Mouse (Mus musculus) CD4-positive, CD25-positive, alpha-beta regulatory T cell (primary cell): ENCODE results near the gene Zfp445. TPM values are rescaled to one million over a fixed set of nuclear protein-coding genes. Genes with fewer than 3 reads are reported as not detected.

ENCODE experiments used
- polyA plus RNA-seq: library from polyadenylated mRNA; unstranded; fragments of 100-300 nt; shearing (Covaris generic); gene quantifications from one replicate; pipeline ENCODE4 v1.2.1, GENCODE M21; 2017

Gene Zfp445
- 64.9 TPM for polyA plus RNA-seq

DNA sequence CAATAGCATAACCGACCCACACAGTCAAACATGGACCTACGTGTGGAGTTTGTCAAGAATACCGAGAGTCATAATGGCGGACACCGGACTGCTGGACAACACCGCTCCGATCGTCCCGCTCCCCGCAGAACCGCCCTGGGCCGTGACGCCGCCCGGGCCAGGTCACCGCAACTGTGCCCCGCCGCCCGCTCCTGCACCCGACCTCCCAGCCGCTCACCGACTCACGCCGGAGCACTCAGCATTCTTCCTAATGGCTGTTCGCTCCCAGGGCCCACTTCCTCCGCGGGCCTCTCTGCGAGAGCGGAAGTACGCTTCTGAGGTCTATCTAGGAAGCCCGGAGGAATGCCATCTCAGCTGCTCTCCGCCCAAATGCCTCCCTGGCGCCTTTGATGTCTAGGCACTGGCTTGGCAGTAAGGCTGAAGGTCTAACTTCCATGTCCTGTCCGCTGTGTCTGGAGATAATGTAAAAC lies at the start of gene Zfp445:
Zfp445 (minus strand) TSS at position 310 of the 470 bp plus-strand sequence.

DNA sequence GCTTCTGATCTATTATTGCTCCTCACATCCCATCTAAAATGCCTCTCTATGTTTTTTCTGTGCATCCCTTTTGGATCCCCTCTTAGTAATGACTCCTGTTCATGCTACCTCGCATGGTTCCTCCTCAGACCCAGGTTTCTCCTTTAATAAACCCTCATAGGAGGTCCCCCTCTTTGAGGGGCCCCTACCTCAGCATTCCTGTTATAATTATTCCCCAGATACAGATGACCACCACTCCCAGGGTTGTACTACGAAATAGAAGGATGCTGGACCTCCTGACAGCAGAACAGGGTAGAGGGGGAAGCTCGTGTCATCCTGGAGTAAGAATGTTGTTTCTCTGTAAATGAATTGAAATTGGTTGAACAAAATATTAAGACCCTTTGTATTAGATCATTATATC lies 19.6 kb upstream of the Zfp445 start, which contains the start of gene Zkscan7:
Zkscan7 (plus strand) TSS at position 301 of the 400 bp plus-strand sequence.

DNA sequence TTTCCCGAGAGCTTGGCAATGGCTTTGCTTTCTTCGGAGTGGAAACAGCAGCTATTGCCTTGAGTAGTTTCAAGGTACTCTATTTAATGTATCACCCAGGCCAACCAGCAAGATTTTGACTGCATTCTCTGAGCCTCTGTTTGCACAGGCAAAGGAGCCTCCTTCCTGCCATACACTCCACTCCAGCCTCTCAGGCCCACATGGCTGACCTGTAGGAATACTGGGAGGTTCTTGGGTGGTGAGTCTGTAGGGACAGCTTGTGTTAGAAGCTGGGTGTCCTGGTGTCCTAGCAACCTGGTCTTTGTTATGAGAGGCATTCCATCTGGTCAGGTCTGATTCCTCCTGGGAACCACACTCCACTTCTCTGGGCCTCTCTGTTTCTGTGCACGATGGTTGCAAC lies 22.0 kb downstream of the Zfp445 start, which contains the start of gene Gm35549:
Gm35549 (minus strand) TSS at position 276 of the 400 bp plus-strand sequence.

DNA sequence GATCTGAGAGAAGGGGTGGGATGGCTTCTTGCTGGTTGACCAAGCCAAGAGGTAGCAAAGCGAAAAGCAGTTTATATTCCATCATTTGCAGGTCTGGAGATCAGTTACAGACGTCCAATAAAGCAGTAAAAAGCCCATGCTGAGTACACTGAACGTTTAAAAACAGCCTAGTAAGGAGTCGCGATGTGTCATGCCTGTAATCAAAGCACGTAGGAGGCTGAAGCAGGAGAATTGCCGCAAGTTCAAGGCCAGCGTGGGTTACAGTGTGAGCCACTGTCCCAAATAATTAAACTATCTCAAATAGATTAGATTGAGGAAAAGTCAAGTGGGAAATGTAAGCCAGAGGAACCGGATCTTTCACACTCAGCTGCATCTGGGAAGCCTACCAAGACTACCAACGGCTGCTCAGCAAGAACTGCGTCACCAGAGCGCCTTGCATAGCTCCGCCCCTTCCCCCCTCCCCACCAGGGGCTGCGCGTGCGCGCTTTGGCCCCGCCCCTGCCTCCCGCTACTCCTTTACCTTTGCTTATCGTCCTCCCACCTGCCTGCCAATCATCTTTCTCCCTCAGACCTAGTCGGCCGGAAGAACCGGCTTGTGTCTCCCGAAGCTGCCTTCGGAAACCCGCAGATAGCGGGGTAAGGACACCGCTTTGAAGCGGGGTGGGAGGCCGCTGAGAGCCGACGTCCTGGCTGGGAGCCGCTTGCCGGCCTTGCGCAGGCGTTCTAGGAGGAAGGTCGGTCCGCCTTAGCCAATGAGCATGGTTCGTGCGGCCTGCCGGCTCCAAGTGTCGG lies 60.6 kb downstream of the Zfp445 start, which contains the start of gene Tcaim:
Tcaim (plus strand) TSS at position 487 of the 792 bp plus-strand sequence.

Other genes starting within 250 kb of the Zfp445 start
- gene Topaz1, start 118.7 kb downstream of the Zfp445 start, polyA plus RNA-seq: not detected
- 17.1 TPM for gene Tcaim, start 60.5 kb downstream of the Zfp445 start, polyA plus RNA-seq
- 2.1 TPM for gene Gm35549, start 22.0 kb downstream of the Zfp445 start, polyA plus RNA-seq
- 6.6 TPM for gene Zkscan7, start 19.7 kb upstream of the Zfp445 start, polyA plus RNA-seq
- 0.12 TPM for gene Zfp105, start 57.1 kb upstream of the Zfp445 start, polyA plus RNA-seq
- 31.6 TPM for gene 1110059G10Rik, start 85.0 kb upstream of the Zfp445 start, polyA plus RNA-seq
- 3.4 TPM for gene Kif15, start 85.0 kb upstream of the Zfp445 start, polyA plus RNA-seq
- 32.5 TPM for gene Tmem42, start 155.3 kb upstream of the Zfp445 start, polyA plus RNA-seq
- gene Tgm4, start 168.7 kb upstream of the Zfp445 start, polyA plus RNA-seq: 1.2 TPM
- gene Zdhhc3, start 247.2 kb upstream of the Zfp445 start, polyA plus RNA-seq: 70.2 TPM
- gene Exosc7, start 247.2 kb upstream of the Zfp445 start, polyA plus RNA-seq: 96.9 TPM